ENCODE assay signal across 7 mouse cellular contexts in genomic region chr10:121476968-121477337, GRCm38 (mm10). TPM values are rescaled to one million over a fixed set of nuclear protein-coding genes. Genes with fewer than 3 reads are reported as not detected.
A peak's percentile ranks its signal among the peaks of the same experiment; 100 is the strongest.
DNase-seq lines count a peak whose midpoint lies in the region; ATAC-seq and TF ChIP-seq lines count a peak whose summit lies in the region.

No protein-coding gene starts in this region.

- H3K4me2 ChIP-seq in lung, postnatal 0 days (replicated peaks; ENCODE audit: low read depth, low read length): peak overlapping the region; percentile 76
- H3K4me2 ChIP-seq in forebrain, embryonic 11.5 days (ENCODE audit: low read depth, low read length, severe bottlenecking): peak overlapping the region; percentile 92; the same call in 1 of the 2 replicates
- peak overlapping the region; percentile 86 for H3K4me2 ChIP-seq in limb, embryonic 13.5 days (replicated peaks)
- peak overlapping the region; percentile 80 for H3K4me2 ChIP-seq in stomach, embryonic 15.5 days

- H3K4me3 ChIP-seq in lung, postnatal 0 days (ENCODE audit: low read depth, low read length): peak overlapping the region; percentile 90; the same call in 1 of the 2 replicates
- peak overlapping the region; percentile 59 for H3K4me3 ChIP-seq in forebrain, embryonic 11.5 days (ENCODE audit: low read depth, low read length)
- peak overlapping the region; percentile 83 for H3K4me3 ChIP-seq in limb, embryonic 13.5 days
- H3K4me3 ChIP-seq in stomach, embryonic 15.5 days (replicated peaks): peak overlapping the region; percentile 83
- H3K4me3 ChIP-seq in cerebellum, adult 2 months (replicated peaks; ENCODE audit: insufficient read depth, low read depth, low read length): no peak overlapping the region

- H3K4me1 ChIP-seq in lung, postnatal 0 days (ENCODE audit: insufficient read depth, low read depth, low read length): peaks cover 17% of the 10 kb centered on the region
- 0 out of 2 replicates have a peak, but pooled peaks cover 3% of the 10 kb centered on the region for H3K4me1 ChIP-seq in forebrain, embryonic 11.5 days (replicated peaks; ENCODE audit: control insufficient read depth, insufficient read depth, low read length)
- H3K4me1 ChIP-seq in limb, embryonic 13.5 days: peaks cover 37% of the 10 kb centered on the region
- H3K4me1 ChIP-seq in stomach, embryonic 15.5 days: peaks cover 28% of the 10 kb centered on the region
- H3K4me1 ChIP-seq in cerebellum, adult 2 months (ENCODE audit: control insufficient read depth, insufficient read depth, low read length): no peaks in the 10 kb centered on the region

- no peak for DNase-seq in lung, postnatal 0 days (ENCODE audit: low spot score)
- no peak for DNase-seq in lung, postnatal 4 days
- no peak for DNase-seq in forebrain, embryonic 11.5 days (ENCODE audit: low spot score)
- DNase-seq in cerebellum, adult 2 months: no peak
- DNase-seq in spleen, adult 12 weeks (ENCODE audit: low spot score): no peak

- H3K27ac ChIP-seq in lung, postnatal 0 days (ENCODE audit: low read length): peak overlapping the region; percentile 76
- peak overlapping the region; percentile 31; the same call in 1 of the 2 replicates for H3K27ac ChIP-seq in forebrain, embryonic 11.5 days (ENCODE audit: low read depth, low read length)
- peak overlapping the region; percentile 11; the same call in 1 of the 2 replicates for H3K27ac ChIP-seq in limb, embryonic 13.5 days
- peak overlapping the region; percentile 78 for H3K27ac ChIP-seq in stomach, embryonic 15.5 days
- no peak overlapping the region for H3K27ac ChIP-seq in cerebellum, adult 2 months (ENCODE audit: insufficient read depth, low read length)

- ATAC-seq in lung, postnatal 0 days: no peak
- ATAC-seq in forebrain, embryonic 11.5 days (replicated peaks; ENCODE audit: low FRiP score): no peak
- ATAC-seq in limb, embryonic 13.5 days (ENCODE audit: low FRiP score, low read depth): no peak
- no peak for ATAC-seq in stomach, embryonic 15.5 days (ENCODE audit: insufficient read depth, low FRiP score, low read depth)

- H3K9me3 ChIP-seq in lung, postnatal 0 days (ENCODE audit: low read length): no peaks in the 10 kb centered on the region
- no peaks in the 10 kb centered on the region for H3K9me3 ChIP-seq in forebrain, embryonic 11.5 days (ENCODE audit: control insufficient read depth, low read length)
- no peaks in the 10 kb centered on the region for H3K9me3 ChIP-seq in limb, embryonic 13.5 days
- no peaks in the 10 kb centered on the region for H3K9me3 ChIP-seq in stomach, embryonic 15.5 days

- no peak for TF ChIP-seq POLR2A in cerebellum, adult 2 months (IDR thresholded peaks at IDR 0.05; ENCODE audit: borderline replicate concordance, insufficient read depth, low read length)

- H3K36me3 ChIP-seq in lung, postnatal 0 days (ENCODE audit: insufficient read depth, low read length): no peaks in the 10 kb centered on the region
- H3K36me3 ChIP-seq in forebrain, embryonic 11.5 days (ENCODE audit: control insufficient read depth, insufficient read depth, low read length): no peaks in the 10 kb centered on the region
- no peaks in the 10 kb centered on the region for H3K36me3 ChIP-seq in limb, embryonic 13.5 days
- no peaks in the 10 kb centered on the region for H3K36me3 ChIP-seq in stomach, embryonic 15.5 days

- no peak overlapping the region; the same call in 1 of the 2 replicates for H3K9ac ChIP-seq in lung, postnatal 0 days (replicated peaks; ENCODE audit: low read depth)
- H3K9ac ChIP-seq in forebrain, embryonic 11.5 days (ENCODE audit: low read length): no peak overlapping the region; the same call in 1 of the 2 replicates
- H3K9ac ChIP-seq in limb, embryonic 13.5 days: no peak overlapping the region
- H3K9ac ChIP-seq in stomach, embryonic 15.5 days: no peak overlapping the region

- 24% methylated on average over 8 of the region's 8 CpGs for WGBS in lung, postnatal 0 days
- 16% methylated on average over 8 of the region's 8 CpGs for WGBS in forebrain, embryonic 11.5 days
- WGBS in limb, embryonic 13.5 days: 16% methylated on average over 8 of the region's 8 CpGs
- WGBS in stomach, embryonic 15.5 days: 23% methylated on average over 8 of the region's 8 CpGs
- WGBS in cerebellum, adult 2 months: 37% methylated on average over 8 of the region's 8 CpGs

- no peak for TF ChIP-seq CTCF in lung, postnatal 0 days (IDR thresholded peaks at IDR 0.05)
- TF ChIP-seq CTCF in cerebellum, adult 2 months (IDR thresholded peaks at IDR 0.05; ENCODE audit: borderline replicate concordance, insufficient read depth, low read depth, low read length): no peak

- TF ChIP-seq EP300 in lung, postnatal 0 days (IDR thresholded peaks at IDR 0.05): no peak

- no peaks in the 10 kb centered on the region for H3K27me3 ChIP-seq in lung, postnatal 0 days (replicated peaks; ENCODE audit: insufficient read depth, low read length)
- peaks cover 8% of the 10 kb centered on the region for H3K27me3 ChIP-seq in forebrain, embryonic 11.5 days (ENCODE audit: control insufficient read depth, insufficient read depth, low read length)
- H3K27me3 ChIP-seq in limb, embryonic 13.5 days: no peaks in the 10 kb centered on the region
- no peaks in the 10 kb centered on the region for H3K27me3 ChIP-seq in stomach, embryonic 15.5 days (replicated peaks)
- H3K27me3 ChIP-seq in cerebellum, adult 2 months (ENCODE audit: control insufficient read depth, insufficient read depth, low read length): peaks cover 1% of the 10 kb centered on the region; the same call in 1 of the 2 replicates

RNA-seq across cellular contexts. Expression of gene Rassf3, which starts 0.8 kb away (rescaled TPM):
- 22.9 and 26.4 TPM in 2 replicates for polyA plus RNA-seq in lung, postnatal 0 days (2015; fragmentation: Nextera tagmentation; extraction: Ambion mirVana)
- 5.5 and 7.6 TPM in 2 replicates for polyA plus RNA-seq in forebrain, embryonic 11.5 days (2014; fragmentation: Nextera tagmentation; extraction: Ambion mirVana)
- 17.8 and 18.1 TPM in 2 replicates for polyA plus RNA-seq in limb, embryonic 13.5 days (2015; fragmentation: Nextera tagmentation; extraction: Ambion mirVana)
- polyA plus RNA-seq in stomach, embryonic 15.5 days (2015; fragmentation: Nextera tagmentation; extraction: Ambion mirVana): 22.4 and 25.7 TPM in 2 replicates
- 16.5 and 17.8 TPM in 2 replicates for polyA plus RNA-seq in cerebellum, adult 2 months (2012; rRNA removed)
